Mouse (Mus musculus): Measurements from ENCODE around the gene U2af2. TPM values are rescaled to one million over a fixed set of nuclear protein-coding genes. Genes with fewer than 3 reads are reported as not detected.

Gene U2af2
- total and polyA plus RNA-seq, 2 experiments from 2014 or later, result 78.2 to 157 TPM

- no peak for TF ChIP-seq CTCF (IDR thresholded peaks at IDR 0.05)
- DNase-seq (ENCODE audit: low spot score) (no peak), ATAC-seq (ENCODE audit: low FRiP score) (no peak)
- Histone ChIP-seq H3K27me3 (ENCODE audit: insufficient read depth, low read length) (no peaks in the 10 kb centered on the region), H3K9me3 (ENCODE audit: low read length) (no peaks in the 10 kb centered on the region), H3K27ac (ENCODE audit: low read depth, low read length) (peak overlapping the region; percentile 94), H3K4me2 (ENCODE audit: low read depth, low read length, poor library complexity, severe bottlenecking) (peak overlapping the region; percentile 91), H3K36me3 (ENCODE audit: insufficient read depth, low read length) (peaks cover 17% of the 10 kb centered on the region; the same call in 1 of the 2 replicates), H3K9ac (replicated peaks; ENCODE audit: low read length, poor library complexity, severe bottlenecking) (peak overlapping the region; percentile 93), H3K4me3 (ENCODE audit: low read depth, low read length) (peak overlapping the region; percentile 79), H3K4me1 (ENCODE audit: insufficient read depth, low read length) (peaks cover 7% of the 10 kb centered on the region; the same call in 1 of the 2 replicates)
- 46% methylated on average over 5 of the region's 5 CpGs for WGBS
These were observed 40.7 kb upstream of the U2af2 start for GRCm38 (mm10) chr7:5021197-5021596.

GRCm38 (mm10) chr7:5029543-5029942 is 32.4 kb upstream of the U2af2 start:
- Histone ChIP-seq H3K4me3 (ENCODE audit: low read depth, low read length) (no peak overlapping the region), H3K27me3 (ENCODE audit: insufficient read depth, low read length) (no peaks in the 10 kb centered on the region), H3K4me2 (ENCODE audit: low read depth, low read length, poor library complexity, severe bottlenecking) (no peak overlapping the region), H3K27ac (ENCODE audit: low read depth, low read length) (no peak overlapping the region), H3K4me1 (ENCODE audit: insufficient read depth, low read length) (no peaks in the 10 kb centered on the region), H3K9me3 (ENCODE audit: low read length) (peaks cover 21% of the 10 kb centered on the region; the same call in 1 of the 2 replicates), H3K9ac (replicated peaks; ENCODE audit: low read length, poor library complexity, severe bottlenecking) (no peak overlapping the region), H3K36me3 (ENCODE audit: insufficient read depth, low read length) (peaks cover 62% of the 10 kb centered on the region)
- WGBS, result 96% methylated on average over 22 of the region's 22 CpGs
- TF ChIP-seq CTCF (IDR thresholded peaks at IDR 0.05), result no peak
- DNase-seq (ENCODE audit: low spot score) (no peak), ATAC-seq (ENCODE audit: low FRiP score) (no peak)

DNA sequence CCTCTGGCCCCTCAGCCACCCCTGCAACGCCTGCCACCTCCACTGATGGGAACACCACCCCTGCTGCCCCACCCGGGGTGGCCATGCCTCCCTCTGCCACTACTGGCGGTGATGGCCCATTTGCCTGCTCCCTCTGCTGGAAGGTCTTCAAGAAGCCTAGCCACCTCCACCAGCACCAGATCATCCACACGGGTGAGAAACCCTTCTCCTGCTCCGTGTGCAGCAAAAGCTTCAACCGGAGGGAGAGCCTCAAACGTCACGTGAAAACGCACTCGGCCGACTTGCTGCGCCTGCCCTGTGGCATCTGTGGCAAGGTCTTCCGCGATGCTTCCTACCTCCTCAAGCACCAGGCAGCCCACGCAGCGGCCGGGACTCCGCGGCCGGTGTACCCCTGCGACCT is 32.0 kb upstream of the U2af2 start:
- Histone ChIP-seq H3K9ac (replicated peaks; ENCODE audit: low read length, poor library complexity, severe bottlenecking) (no peak overlapping the region), H3K4me3 (ENCODE audit: low read depth, low read length) (no peak overlapping the region), H3K27me3 (ENCODE audit: insufficient read depth, low read length) (no peaks in the 10 kb centered on the region), H3K4me2 (ENCODE audit: low read depth, low read length, poor library complexity, severe bottlenecking) (no peak overlapping the region), H3K9me3 (ENCODE audit: low read length) (peaks cover 21% of the 10 kb centered on the region; the same call in 1 of the 2 replicates), H3K27ac (ENCODE audit: low read depth, low read length) (no peak overlapping the region), H3K4me1 (ENCODE audit: insufficient read depth, low read length) (no peaks in the 10 kb centered on the region), H3K36me3 (ENCODE audit: insufficient read depth, low read length) (peaks cover 63% of the 10 kb centered on the region)
- 96% methylated on average over 21 of the region's 21 CpGs for whole genome bisulfite sequencing
- DNase-seq (ENCODE audit: low spot score), result no peak
- TF ChIP-seq CTCF (IDR thresholded peaks at IDR 0.05), result no peak
- ATAC-seq (ENCODE audit: low FRiP score), result no peak

GRCm38 (mm10) chr7:5030554-5031275 is 31.2 kb upstream of the U2af2 start:
- DNase-seq (ENCODE audit: low spot score) (no peak), ATAC-seq (ENCODE audit: low FRiP score) (no peak)
- 89% methylated on average over 62 of the region's 63 CpGs for WGBS
- Histone ChIP-seq H3K4me2 (ENCODE audit: low read depth, low read length, poor library complexity, severe bottlenecking) (no peak overlapping the region), H3K4me3 (ENCODE audit: low read depth, low read length) (no peak overlapping the region), H3K27me3 (ENCODE audit: insufficient read depth, low read length) (no peaks in the 10 kb centered on the region), H3K4me1 (ENCODE audit: insufficient read depth, low read length) (no peaks in the 10 kb centered on the region), H3K27ac (ENCODE audit: low read depth, low read length) (no peak overlapping the region), H3K9me3 (ENCODE audit: low read length) (peaks cover 21% of the 10 kb centered on the region; the same call in 1 of the 2 replicates), H3K36me3 (ENCODE audit: insufficient read depth, low read length) (peaks cover 71% of the 10 kb centered on the region), H3K9ac (replicated peaks; ENCODE audit: low read length, poor library complexity, severe bottlenecking) (no peak overlapping the region)
- no peak for TF ChIP-seq CTCF (IDR thresholded peaks at IDR 0.05)

GRCm38 (mm10) chr7:5031496-5031895 is 30.4 kb upstream of the U2af2 start:
- no peak for TF ChIP-seq CTCF (IDR thresholded peaks at IDR 0.05)
- WGBS, result 83% methylated on average over 46 of the region's 46 CpGs
- DNase-seq (ENCODE audit: low spot score) (no peak), ATAC-seq (ENCODE audit: low FRiP score) (no peak)
- H3K4me1 ChIP-seq (ENCODE audit: insufficient read depth, low read length), result no peaks in the 10 kb centered on the region
- H3K9me3 ChIP-seq (ENCODE audit: low read length), result peaks cover 21% of the 10 kb centered on the region; the same call in 1 of the 2 replicates
- peaks cover 76% of the 10 kb centered on the region for H3K36me3 ChIP-seq (ENCODE audit: insufficient read depth, low read length)
- no peak overlapping the region for H3K4me3 ChIP-seq (ENCODE audit: low read depth, low read length)
- H3K27ac ChIP-seq (ENCODE audit: low read depth, low read length), result no peak overlapping the region
- H3K9ac ChIP-seq (replicated peaks; ENCODE audit: low read length, poor library complexity, severe bottlenecking), result no peak overlapping the region
- no peaks in the 10 kb centered on the region for H3K27me3 ChIP-seq (ENCODE audit: insufficient read depth, low read length)
- H3K4me2 ChIP-seq (ENCODE audit: low read depth, low read length, poor library complexity, severe bottlenecking), result no peak overlapping the region

- H3K9ac ChIP-seq (replicated peaks; ENCODE audit: low read length, poor library complexity, severe bottlenecking), result no peak within 1 kb of the TSS
- peaks cover 6% of the 10 kb centered on the region; the same call in 1 of the 2 replicates for H3K4me1 ChIP-seq (ENCODE audit: insufficient read depth, low read length)
- DNase-seq (ENCODE audit: low spot score), result no peak
- H3K9me3 ChIP-seq (ENCODE audit: low read length), result peaks cover 21% of the 10 kb centered on the region; the same call in 1 of the 2 replicates
- ATAC-seq (ENCODE audit: low FRiP score), result no peak
- no peaks in the 10 kb centered on the region for H3K27me3 ChIP-seq (ENCODE audit: insufficient read depth, low read length)
- TF ChIP-seq CTCF (IDR thresholded peaks at IDR 0.05), result no peak
- no peak within 1 kb of the TSS for H3K4me2 ChIP-seq (ENCODE audit: low read depth, low read length, poor library complexity, severe bottlenecking)
- no peak within 1 kb of the TSS for H3K4me3 ChIP-seq (ENCODE audit: low read depth, low read length)
- WGBS, result 93% methylated on average over 3 of the region's 3 CpGs
- H3K27ac ChIP-seq (ENCODE audit: low read depth, low read length), result no peak within 1 kb of the TSS
- H3K36me3 ChIP-seq (ENCODE audit: insufficient read depth, low read length), result peaks cover 63% of the 10 kb centered on the region
These were observed 28.1 kb upstream of the U2af2 start, which contains the start of gene 4632433K11Rik for GRCm38 (mm10) chr7:5033818-5034217. Gene 4632433K11Rik (plus strand): TSS chr7:5034118.
